Mouse (Mus musculus): ENCODE results near the gene Hnrnpf. TPM values are rescaled to one million over a fixed set of nuclear protein-coding genes. Genes with fewer than 3 reads are reported as not detected.

Hnrnpf gene
- total and polyA plus RNA-seq, 3 experiments = 598 to 1,196 (median 790) TPM

- in situ Hi-C loops (cut with MboI; ENCODE audit: low pct_ligation_motif_present, low pct_unique_long_range_greater_than_20kb, low sequenced_read_pairs) = loop anchor here (5.0 kb wide), 1 partner anchor 35 kb away; no protein-coding TSS in a partner anchor
- Histone ChIP-seq H3K4me2 (ENCODE audit: insufficient read depth, low read depth, poor library complexity, severe bottlenecking) (no peak overlapping the region), H3K27me3 (replicated peaks) (no peaks in the 10 kb centered on the region), H3K36me3 (replicated peaks in 1 of 2; ENCODE audit: control insufficient read depth in 1 of 2, insufficient read depth in 1 of 2, low read length in 1 of 2) (peaks cover 0 to 6% of the 10 kb centered on the region in 2 experiments), H3K79me2 (replicated peaks; ENCODE audit: control insufficient read depth, extremely low read depth, insufficient read depth, poor library complexity, severe bottlenecking) (no peaks in the 10 kb centered on the region), H3K9me3 (replicated peaks; ENCODE audit: low read length) (no peaks in the 10 kb centered on the region), H3K4me1 (ENCODE audit: control insufficient read depth in 1 of 2, insufficient read depth in 2 of 2) (peaks cover 3 to 21% of the 10 kb centered on the region in 2 experiments; a peak in 2 of 4 replicates), H3K9ac (ENCODE audit: insufficient read depth, low read depth) (no peak overlapping the region), H3K4me3 (replicated peaks in 1 of 3; ENCODE audit: low read depth in 2 of 3, low read length in 2 of 3, poor library complexity in 1 of 3) (no peak overlapping the region), H3K27ac (ENCODE audit: insufficient read depth, low read depth) (no peak overlapping the region)
- no peak for DNase-seq (ENCODE audit: extremely low read depth)
- dilution Hi-C loops (cut with MboI; ENCODE audit: extremely low pct_ligation_motif_present, extremely low pct_unique_long_range_greater_than_20kb, low sequenced_read_pairs) = no loop called here
- TF ChIP-seq MEF2A (IDR thresholded peaks at IDR 0.05; ENCODE audit: borderline replicate concordance, low read depth, low read length) (no peak), GABPA (IDR thresholded peaks at IDR 0.05; ENCODE audit: insufficient replicate concordance, low read depth, low read length) (no peak), JUND (conservative IDR thresholded peaks at IDR 0.05; ENCODE audit: low read depth, low read length) (no peak), ZC3H11A (IDR thresholded peaks at IDR 0.05; ENCODE audit: low read depth, low read length) (no peak), E2F4 (IDR thresholded peaks at IDR 0.05; ENCODE audit: insufficient replicate concordance, low read depth, low read length) (no peak), UBTF (IDR thresholded peaks at IDR 0.05; ENCODE audit: low read depth, low read length) (no peak), ELF1 (IDR thresholded peaks at IDR 0.05; ENCODE audit: low read depth, low read length) (no peak), NELFE (IDR thresholded peaks at IDR 0.05; ENCODE audit: low read depth, low read length) (no peak), SMC3 (IDR thresholded peaks at IDR 0.05; ENCODE audit: low read depth, low read length) (no peak), TCF12 (IDR thresholded peaks at IDR 0.05; ENCODE audit: low read depth, low read length) (no peak), IRF4 (IDR thresholded peaks at IDR 0.05; ENCODE audit: low read depth, low read length) (no peak)
These were observed 18.1 kb upstream of the Hnrnpf start for GRCm38 (mm10) chr6:117881997-117882396.

- Histone ChIP-seq H3K79me2 (replicated peaks; ENCODE audit: control insufficient read depth, extremely low read depth, insufficient read depth, poor library complexity, severe bottlenecking) (no peaks in the 10 kb centered on the region), H3K36me3 (replicated peaks in 1 of 2; ENCODE audit: control insufficient read depth in 1 of 2, insufficient read depth in 1 of 2, low read length in 1 of 2) (peaks cover 0 to 6% of the 10 kb centered on the region in 2 experiments), H3K27ac (ENCODE audit: insufficient read depth, low read depth) (no peak overlapping the region), H3K4me3 (replicated peaks in 1 of 3; ENCODE audit: low read depth in 2 of 3, low read length in 2 of 3, poor library complexity in 1 of 3) (no peak overlapping the region), H3K4me1 (ENCODE audit: control insufficient read depth in 1 of 2, insufficient read depth in 2 of 2) (peaks cover 3 to 27% of the 10 kb centered on the region in 2 experiments; a peak in 3 of 4 replicates), H3K9ac (ENCODE audit: insufficient read depth, low read depth) (no peak overlapping the region), H3K4me2 (ENCODE audit: insufficient read depth, low read depth, poor library complexity, severe bottlenecking) (no peak overlapping the region), H3K27me3 (replicated peaks) (no peaks in the 10 kb centered on the region), H3K9me3 (replicated peaks; ENCODE audit: low read length) (no peaks in the 10 kb centered on the region)
- in situ Hi-C loops (cut with MboI; ENCODE audit: low pct_ligation_motif_present, low pct_unique_long_range_greater_than_20kb, low sequenced_read_pairs) = no loop called here
- dilution Hi-C loops (cut with MboI; ENCODE audit: extremely low pct_ligation_motif_present, extremely low pct_unique_long_range_greater_than_20kb, low sequenced_read_pairs) = no loop called here
- no peak for DNase-seq (ENCODE audit: extremely low read depth)
- no peak for TF ChIP-seq MAZ (IDR thresholded peaks at IDR 0.05; ENCODE audit: low read depth, low read length)
- no peak for TF ChIP-seq SIN3A (IDR thresholded peaks at IDR 0.05; ENCODE audit: low read length)
- no peak for TF ChIP-seq UBTF (IDR thresholded peaks at IDR 0.05; ENCODE audit: low read depth, low read length)
- no peak for TF ChIP-seq TCF12 (IDR thresholded peaks at IDR 0.05; ENCODE audit: low read depth, low read length)
- no peak for TF ChIP-seq ZKSCAN1 (IDR thresholded peaks at IDR 0.05; ENCODE audit: borderline replicate concordance, low read depth, low read length)
- no peak for TF ChIP-seq RCOR1 (conservative IDR thresholded peaks at IDR 0.05; ENCODE audit: low read depth, low read length)
- TF ChIP-seq JUN (IDR thresholded peaks at IDR 0.05; ENCODE audit: insufficient read depth, low read depth, low read length) = no peak
- TF ChIP-seq ZMIZ1 (IDR thresholded peaks at IDR 0.05; ENCODE audit: low read depth, low read length) = no peak
- no peak for TF ChIP-seq IRF4 (IDR thresholded peaks at IDR 0.05; ENCODE audit: low read depth, low read length)
- TF ChIP-seq JUND (conservative IDR thresholded peaks at IDR 0.05; ENCODE audit: low read depth, low read length) = no peak
- no peak for TF ChIP-seq EP300 (IDR thresholded peaks at IDR 0.05; ENCODE audit: low read length)
- no peak for TF ChIP-seq CHD2 (IDR thresholded peaks at IDR 0.05; ENCODE audit: low read length)
These were observed 14.2 kb upstream of the Hnrnpf start for GRCm38 (mm10) chr6:117885943-117886342.

All from CH12.LX (cell line).